Mouse (Mus musculus) C3H10T1/2 (cell line): Measurements from ENCODE around the gene Ift74. TPM values are rescaled to one million over a fixed set of nuclear protein-coding genes. Genes with fewer than 3 reads are reported as not detected.

Experiments
- polyA plus RNA-seq, 2 experiments: library from polyadenylated mRNA; unstranded; fragments of >200 nt; fragmentation: generic; extraction: Trizol; gene quantifications; one replicate each; pipeline ENCODE4 v1.2.1; 2012; ENCODE audit warnings: missing spikeins in 2 of 2

Gene Ift74
- 1 to 10 TPM in 1 of 2 experiments, under 1 TPM in 1; 0.96 to 9.1 TPM for polyA plus RNA-seq

DNA sequence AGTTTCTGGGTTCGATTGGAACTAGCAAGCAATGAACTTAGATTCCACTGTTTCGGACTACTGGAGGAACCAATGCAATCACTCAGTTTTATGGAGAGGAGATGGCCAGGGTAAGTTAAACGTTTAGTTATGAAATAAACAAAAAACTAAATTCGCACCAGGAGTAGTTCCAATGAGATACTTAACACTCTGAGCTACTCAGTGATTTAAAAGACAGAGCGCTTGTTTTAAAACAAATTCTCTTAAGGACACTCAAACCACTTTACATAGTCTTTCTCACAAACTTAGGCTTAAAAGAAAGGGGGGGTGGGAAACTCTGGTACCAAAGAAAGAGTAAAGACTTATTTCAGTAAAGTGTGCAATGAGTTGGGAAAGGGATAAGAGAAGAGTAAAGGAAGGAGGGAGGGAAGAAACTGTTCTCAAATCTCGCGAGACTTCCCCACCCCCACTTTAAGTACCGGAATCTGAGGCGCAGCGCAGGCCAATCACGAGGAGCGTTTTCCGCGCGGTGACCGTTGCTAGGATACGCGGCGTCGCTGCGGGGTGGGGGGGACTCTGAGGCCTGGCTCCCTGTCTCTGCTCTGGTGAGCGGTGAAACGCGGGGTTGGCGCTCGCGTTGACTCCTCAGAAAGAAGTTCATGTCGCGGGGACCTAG is at the start of gene Ift74:
Gene Ift74, plus strand, starts transcription at position 520 of the 655 bp plus-strand sequence.

DNA sequence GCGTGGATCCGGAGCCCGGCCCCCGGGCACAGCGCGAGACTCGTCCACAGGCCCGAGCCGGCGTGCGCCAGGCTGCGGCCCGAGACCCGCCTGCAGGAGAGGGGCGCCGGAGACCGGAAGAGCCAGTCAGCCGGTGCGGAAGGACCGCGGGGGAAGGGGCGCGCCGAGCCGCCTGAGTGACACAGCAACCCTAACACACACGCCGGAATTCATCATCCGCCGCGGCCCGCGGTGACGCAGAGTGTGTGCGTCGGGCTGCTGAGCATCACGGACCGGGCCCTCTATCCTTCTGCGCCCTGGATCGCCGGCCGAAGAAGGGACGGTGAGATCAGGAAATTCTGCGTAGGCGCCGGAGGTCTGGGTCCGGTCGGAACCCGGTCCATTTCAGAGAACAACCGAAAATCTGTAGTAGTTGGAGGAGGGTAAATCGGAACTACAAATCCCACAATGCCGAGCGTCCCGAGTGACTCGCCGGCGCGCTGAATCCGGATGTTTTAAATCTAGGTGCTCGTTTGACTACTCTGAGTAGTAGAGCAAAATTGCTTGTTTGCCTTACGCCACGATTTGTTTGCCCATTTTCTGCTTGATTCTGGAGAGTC is 11.2 kb upstream of the Ift74 start, which contains the start of gene Plaa:
Gene Plaa, minus strand, starts transcription at position 214 of the 599 bp plus-strand sequence.

DNA sequence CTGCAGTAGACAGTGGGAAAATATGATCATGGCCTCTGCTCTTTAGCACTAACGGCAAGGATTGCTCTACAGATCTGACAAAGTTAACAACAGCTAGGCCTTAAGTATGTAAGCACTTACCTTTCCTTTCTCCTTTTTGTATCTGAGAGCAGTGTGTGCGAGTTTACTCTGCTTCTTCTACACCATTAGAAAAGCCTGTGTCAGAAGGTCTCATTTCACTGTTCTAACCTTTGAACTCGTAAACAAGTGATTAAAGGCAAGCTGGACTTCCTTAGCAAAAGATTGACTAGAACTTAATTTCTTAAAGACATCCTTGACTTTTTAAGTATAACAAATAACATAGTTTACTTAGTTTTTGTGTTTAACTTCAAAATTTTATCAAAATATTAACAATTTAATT is 35.6 kb downstream of the Ift74 start, which contains the start of gene Lrrc19:
Gene Lrrc19, minus strand, starts transcription at position 225 of the 400 bp plus-strand sequence.

DNA sequence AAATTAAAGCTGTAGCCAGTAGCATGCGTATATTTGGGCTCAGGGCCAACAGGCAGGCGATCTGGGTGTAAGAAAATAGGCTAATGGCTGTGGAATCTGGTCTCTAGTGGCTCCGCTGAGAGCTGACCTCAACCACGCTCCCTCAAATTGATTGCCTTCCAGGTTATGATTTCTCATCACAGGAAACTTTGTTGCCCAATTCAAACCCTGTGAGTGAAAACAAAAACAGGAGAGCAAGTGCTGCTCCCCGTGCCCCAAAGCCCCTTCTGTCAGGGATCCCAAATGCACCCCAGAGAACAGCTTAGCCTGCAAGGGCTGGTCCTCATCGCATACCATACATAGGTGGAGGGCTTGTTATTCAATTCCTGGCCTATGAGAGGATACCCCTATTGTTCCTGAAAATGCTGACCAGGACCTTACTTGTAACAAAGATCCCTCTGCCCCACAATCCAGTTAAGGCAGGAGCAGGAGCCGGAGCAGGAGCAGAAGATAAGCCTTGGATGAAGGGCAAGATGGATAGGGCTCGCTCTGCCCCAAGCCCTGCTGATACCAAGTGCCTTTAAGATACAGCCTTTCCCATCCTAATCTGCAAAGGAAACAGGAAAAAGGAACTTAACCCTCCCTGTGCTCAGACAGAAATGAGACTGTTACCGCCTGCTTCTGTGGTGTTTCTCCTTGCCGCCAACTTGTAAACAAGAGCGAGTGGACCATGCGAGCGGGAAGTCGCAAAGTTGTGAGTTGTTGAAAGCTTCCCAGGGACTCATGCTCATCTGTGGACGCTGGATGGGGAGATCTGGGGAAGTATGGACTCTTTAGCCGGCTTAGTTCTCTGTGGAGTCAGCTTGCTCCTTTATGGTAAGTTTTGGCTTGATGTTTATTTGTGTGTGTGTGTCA is 124.8 kb downstream of the Ift74 start, which contains the start of gene Tek:
Gene Tek, plus strand, starts transcription at position 452 of the 894 bp plus-strand sequence.

Other genes with a start within 250 kb of the Ift74 start
- under 1 TPM in 1 of 2 experiments, not detected in 1; 0.75 TPM for gene Gm10306, start 57.9 kb upstream of the Ift74 start, polyA plus RNA-seq
- 1 to 10 TPM in 1 of 2 experiments, under 1 TPM in 1; 0.37 to 1.6 TPM for gene Caap1, start 57.7 kb upstream of the Ift74 start, polyA plus RNA-seq
- 10 to 100 TPM in 1 of 2 experiments, 1 to 10 TPM in 1; 1.5 to 11.6 TPM for gene Plaa, start 11.2 kb upstream of the Ift74 start, polyA plus RNA-seq
- under 1 TPM in 1 of 2 experiments, not detected in 1; 0.04 TPM for gene Lrrc19, start 35.7 kb downstream of the Ift74 start, polyA plus RNA-seq
- gene Tek, start 124.8 kb downstream of the Ift74 start, polyA plus RNA-seq: under 1 TPM in 1 of 2 experiments, not detected in 1; 0.33 TPM